Mouse (Mus musculus): Measurements from ENCODE around the gene Pink1. TPM values are rescaled to one million over a fixed set of nuclear protein-coding genes. Genes with fewer than 3 reads are reported as not detected.
A peak's percentile ranks its signal among the peaks of the same experiment; 100 is the strongest.
"Not testable (repeated sequence)": the region's sequence is repeated elsewhere in the genome, so short reads cannot be mapped to it uniquely, and the experiment has no call there.

The Pink1 gene
- polyA plus RNA-seq, 1 experiment from 2014 or later = 41.4 TPM

DNA sequence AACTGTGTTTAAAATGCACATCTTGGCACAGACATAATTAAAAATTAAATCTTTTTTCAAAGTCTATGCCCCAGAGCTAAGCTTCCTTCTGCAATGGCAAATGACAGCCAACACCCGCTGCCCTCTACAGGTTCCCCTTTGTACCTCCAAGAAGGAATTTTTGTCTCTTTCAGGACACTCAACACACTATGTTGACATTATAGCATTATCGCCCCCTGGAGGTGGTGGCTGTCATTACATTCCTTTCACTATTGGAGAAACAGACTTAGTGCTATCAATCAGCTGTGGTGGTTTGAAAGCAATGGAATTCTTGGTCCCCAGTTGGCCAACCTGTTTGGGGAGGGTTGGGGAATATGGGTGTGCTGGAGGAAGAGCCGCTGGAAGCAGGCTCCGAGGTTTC, 13.9 kb upstream of the Pink1 start:
- Histone ChIP-seq H3K9ac (no peak overlapping the region), H3K27me3 (replicated peaks) (no peaks in the 10 kb centered on the region), H3K36me3 (no peaks in the 10 kb centered on the region), H3K4me3 (replicated peaks) (no peak overlapping the region), H3K9me3 (no peaks in the 10 kb centered on the region), H3K4me1 (no peaks in the 10 kb centered on the region), H3K27ac (no peak overlapping the region), H3K4me2 (no peak overlapping the region)
- WGBS = 29% methylated on average over 4 of the region's 4 CpGs
- ATAC-seq (ENCODE audit: insufficient read depth, low FRiP score, low read depth) = no peak

GRCm38 (mm10) chr4:138337341-138337740, 11.2 kb upstream of the Pink1 start:
- no peak overlapping the region for H3K4me2 ChIP-seq
- H3K27ac ChIP-seq = no peak overlapping the region
- no peaks in the 10 kb centered on the region for H3K9me3 ChIP-seq
- no peaks in the 10 kb centered on the region for H3K4me1 ChIP-seq
- 52% methylated on average over 9 of the region's 9 CpGs for WGBS
- ATAC-seq (ENCODE audit: insufficient read depth, low FRiP score, low read depth) = no peak
- H3K9ac ChIP-seq = no peak overlapping the region
- H3K4me3 ChIP-seq (replicated peaks) = no peak overlapping the region
- H3K27me3 ChIP-seq (replicated peaks) = no peaks in the 10 kb centered on the region
- no peaks in the 10 kb centered on the region for H3K36me3 ChIP-seq

DNA sequence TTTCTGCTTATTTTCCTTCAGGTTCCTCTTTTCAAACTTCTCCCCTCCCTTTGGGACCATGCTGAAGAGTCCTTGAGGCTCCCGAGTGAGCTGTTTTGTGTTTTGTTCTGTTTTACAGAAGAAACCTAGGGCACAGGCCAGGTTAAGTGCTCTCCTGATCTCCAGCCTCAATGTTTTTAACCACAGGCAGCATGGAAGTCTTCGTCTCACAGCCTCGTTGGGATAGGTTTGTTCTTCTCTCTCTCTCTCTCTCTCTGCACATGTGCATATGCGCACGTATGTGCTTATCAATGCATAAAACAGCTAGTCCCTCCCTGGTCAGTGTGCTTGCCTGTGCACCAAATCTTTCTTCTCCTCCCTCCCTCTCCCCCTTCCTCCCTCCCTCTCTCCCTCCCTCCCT, 10.8 kb upstream of the Pink1 start:
- no peak for ATAC-seq (ENCODE audit: insufficient read depth, low FRiP score, low read depth)
- Histone ChIP-seq H3K4me3 (replicated peaks) (no peak overlapping the region), H3K9ac (no peak overlapping the region), H3K27ac (no peak overlapping the region), H3K36me3 (no peaks in the 10 kb centered on the region), H3K27me3 (replicated peaks) (no peaks in the 10 kb centered on the region), H3K4me1 (no peaks in the 10 kb centered on the region), H3K4me2 (no peak overlapping the region), H3K9me3 (no peaks in the 10 kb centered on the region)
- WGBS = 56% methylated on average over 5 of the region's 5 CpGs

DNA sequence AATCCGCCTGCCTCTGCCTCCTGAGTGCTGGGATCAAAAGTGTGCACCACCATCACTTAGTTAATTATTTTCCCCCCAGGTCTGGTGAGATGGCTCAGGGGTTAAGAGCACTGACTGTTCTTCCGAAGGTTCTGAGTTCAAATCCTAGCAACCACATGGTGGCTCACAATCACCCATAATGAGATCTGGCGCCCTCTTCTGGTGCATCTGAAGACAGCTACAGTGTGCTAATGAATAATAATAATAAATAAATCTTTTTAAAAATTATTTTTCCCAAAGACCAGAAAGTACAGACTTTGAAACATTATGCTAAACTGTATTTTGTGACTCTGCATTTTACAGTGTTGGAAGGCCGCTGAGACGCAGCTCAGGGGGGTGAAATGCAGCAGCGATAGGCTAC, 9.5 kb upstream of the Pink1 start:
- WGBS = 85% methylated on average over 6 of the region's 6 CpGs
- H3K27ac ChIP-seq = no peak overlapping the region
- H3K36me3 ChIP-seq = no peaks in the 10 kb centered on the region
- H3K9ac ChIP-seq = no peak overlapping the region
- no peak for ATAC-seq (ENCODE audit: insufficient read depth, low FRiP score, low read depth)
- no peak overlapping the region for H3K4me3 ChIP-seq (replicated peaks)
- no peaks in the 10 kb centered on the region for H3K27me3 ChIP-seq (replicated peaks)
- H3K9me3 ChIP-seq = no peaks in the 10 kb centered on the region
- no peaks in the 10 kb centered on the region for H3K4me1 ChIP-seq
- H3K4me2 ChIP-seq = no peak overlapping the region

DNA sequence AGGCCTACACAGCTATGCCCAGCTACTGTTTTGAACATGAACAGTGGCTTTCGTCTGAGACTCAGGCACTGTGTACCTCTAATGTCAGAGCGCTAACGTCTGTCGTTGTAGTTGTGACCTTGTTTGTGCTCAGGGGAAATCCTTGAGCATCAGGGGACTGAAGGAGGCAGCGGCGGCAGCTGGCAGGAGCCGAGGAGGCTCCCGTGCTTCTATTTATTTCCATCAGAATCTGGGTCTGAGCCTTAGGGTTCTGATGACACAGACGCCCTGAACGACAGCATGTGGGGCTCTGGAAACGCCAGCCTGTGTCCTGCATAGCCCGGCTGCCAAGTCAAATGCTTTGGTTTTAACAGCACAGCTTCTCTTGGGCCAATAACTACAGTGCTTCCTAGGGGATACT, 8.9 kb upstream of the Pink1 start:
- H3K4me3 ChIP-seq (replicated peaks) = no peak overlapping the region
- H3K27ac ChIP-seq = no peak overlapping the region
- no peak overlapping the region for H3K9ac ChIP-seq
- 81% methylated on average over 12 of the region's 12 CpGs for WGBS
- H3K4me2 ChIP-seq = no peak overlapping the region
- H3K36me3 ChIP-seq = no peaks in the 10 kb centered on the region
- no peaks in the 10 kb centered on the region for H3K4me1 ChIP-seq
- no peaks in the 10 kb centered on the region for H3K27me3 ChIP-seq (replicated peaks)
- H3K9me3 ChIP-seq = no peaks in the 10 kb centered on the region
- ATAC-seq (ENCODE audit: insufficient read depth, low FRiP score, low read depth) = no peak

DNA sequence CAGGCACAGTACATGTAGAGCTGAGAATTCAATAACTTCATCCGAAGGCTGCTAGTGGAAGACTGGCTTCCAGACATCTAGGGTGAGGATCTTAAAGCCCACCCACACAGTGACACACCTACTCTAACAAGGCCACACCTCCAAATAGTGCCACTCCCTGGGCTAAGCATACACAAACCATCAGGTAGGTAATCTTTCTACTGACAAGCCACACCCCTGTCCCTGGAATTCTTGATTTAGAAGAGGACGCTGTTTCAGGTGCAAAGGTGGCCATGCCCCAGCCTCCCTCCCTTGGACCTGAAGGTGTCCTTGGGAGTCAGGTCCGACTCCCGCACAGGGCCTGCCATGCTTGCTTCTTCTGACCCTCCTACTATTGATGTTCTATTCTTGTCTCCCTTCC, 7.0 kb upstream of the Pink1 start:
- H3K27me3 ChIP-seq (replicated peaks) = no peaks in the 10 kb centered on the region
- WGBS = 71% methylated on average over 4 of the region's 4 CpGs
- H3K9ac ChIP-seq = no peak overlapping the region
- H3K4me3 ChIP-seq (replicated peaks) = no peak overlapping the region
- peak; percentile 72 for ATAC-seq (ENCODE audit: insufficient read depth, low FRiP score, low read depth)
- H3K4me1 ChIP-seq = no peaks in the 10 kb centered on the region
- H3K4me2 ChIP-seq = no peak overlapping the region
- H3K9me3 ChIP-seq = no peaks in the 10 kb centered on the region
- H3K27ac ChIP-seq = no peak overlapping the region
- no peaks in the 10 kb centered on the region for H3K36me3 ChIP-seq

DNA sequence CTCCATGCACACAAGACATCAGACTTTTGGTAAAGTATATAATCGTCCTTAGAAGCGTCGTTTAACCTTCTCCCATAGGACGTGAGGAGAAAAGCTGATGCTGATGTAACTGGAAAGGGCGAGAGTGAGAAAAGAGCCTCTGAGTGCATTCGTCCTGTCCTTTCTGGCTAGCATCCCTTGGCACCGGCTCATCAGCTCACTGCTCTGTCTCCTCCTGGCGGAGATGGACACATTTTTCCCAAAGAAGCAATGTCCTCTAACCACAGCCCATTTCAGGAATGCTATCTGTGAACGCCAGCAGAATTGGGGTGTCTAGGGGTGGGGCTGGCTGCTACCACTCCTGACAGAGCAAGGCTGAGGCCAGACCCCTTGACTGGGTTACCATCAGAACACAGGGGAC, 5.5 kb upstream of the Pink1 start:
- no peaks in the 10 kb centered on the region for H3K36me3 ChIP-seq
- no peak overlapping the region for H3K27ac ChIP-seq
- no peak overlapping the region for H3K4me3 ChIP-seq (replicated peaks)
- ATAC-seq (ENCODE audit: insufficient read depth, low FRiP score, low read depth) = no peak
- WGBS = 77% methylated on average over 9 of the region's 9 CpGs
- no peak overlapping the region for H3K9ac ChIP-seq
- no peaks in the 10 kb centered on the region for H3K4me1 ChIP-seq
- H3K9me3 ChIP-seq = no peaks in the 10 kb centered on the region
- H3K27me3 ChIP-seq (replicated peaks) = no peaks in the 10 kb centered on the region
- no peak overlapping the region for H3K4me2 ChIP-seq

GRCm38 (mm10) chr4:138330264-138330671, 4.2 kb upstream of the Pink1 start:
- H3K9ac ChIP-seq = no peak overlapping the region
- H3K4me3 ChIP-seq (replicated peaks) = no peak overlapping the region
- H3K4me1 ChIP-seq = peaks cover 4% of the 10 kb centered on the region; the same call in 1 of the 2 replicates
- ATAC-seq (ENCODE audit: insufficient read depth, low FRiP score, low read depth) = no peak
- no peaks in the 10 kb centered on the region for H3K36me3 ChIP-seq
- H3K27me3 ChIP-seq (replicated peaks) = no peaks in the 10 kb centered on the region
- 17% methylated on average over 15 of the region's 15 CpGs for WGBS
- no peaks in the 10 kb centered on the region for H3K9me3 ChIP-seq
- H3K27ac ChIP-seq = no peak overlapping the region
- no peak overlapping the region for H3K4me2 ChIP-seq

DNA sequence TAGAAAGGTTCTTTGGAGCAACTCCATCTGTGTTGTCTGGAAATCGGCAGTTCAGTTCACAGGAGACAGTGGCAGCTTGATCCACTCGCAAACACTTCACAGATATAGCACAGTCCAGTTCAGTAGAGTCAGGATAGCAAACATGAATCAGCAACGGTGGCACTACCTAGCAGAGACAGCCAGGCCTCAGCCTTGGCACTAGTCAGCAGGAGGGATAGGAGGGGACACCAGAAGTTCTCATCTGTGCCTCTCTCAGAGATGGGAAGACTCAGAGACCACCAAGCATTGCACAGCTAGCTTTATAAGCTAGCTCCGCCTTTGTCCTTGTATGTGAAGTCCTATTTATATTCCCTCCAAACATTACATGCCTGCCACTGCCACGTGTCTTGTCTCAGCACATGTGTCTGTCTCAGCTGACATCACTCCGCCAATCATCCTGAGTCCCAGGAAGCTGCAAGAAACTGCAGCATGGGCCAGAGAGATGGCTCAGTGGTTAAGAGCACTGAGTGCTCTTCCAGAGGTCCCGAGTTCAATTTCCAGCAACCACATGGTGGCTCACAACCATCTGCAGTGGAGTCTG, 1.9 kb upstream of the Pink1 start:
- WGBS = 66% methylated on average over 7 of the region's 7 CpGs
- 0 out of 2 replicates have a peak overlapping the region, but pooled peaks have one; percentile 35 for H3K27ac ChIP-seq
- H3K4me3 ChIP-seq (replicated peaks) = peak overlapping the region; percentile 25
- ATAC-seq (ENCODE audit: insufficient read depth, low FRiP score, low read depth) = no peak
- no peaks in the 10 kb centered on the region for H3K9me3 ChIP-seq
- H3K4me1 ChIP-seq = peaks cover 16% of the 10 kb centered on the region
- H3K4me2 ChIP-seq = peak overlapping the region; percentile 36
- no peaks in the 10 kb centered on the region for H3K36me3 ChIP-seq
- no peaks in the 10 kb centered on the region for H3K27me3 ChIP-seq (replicated peaks)
- no peak overlapping the region for H3K9ac ChIP-seq

GRCm38 (mm10) chr4:138327155-138327554, 1.0 kb upstream of the Pink1 start:
- WGBS = 61% methylated on average over 9 of the region's 12 CpGs

GRCm38 (mm10) chr4:138325466-138326076, 536 bp downstream of the Pink1 start:
- Histone ChIP-seq H3K27me3 (replicated peaks) (no peaks in the 10 kb centered on the region), H3K36me3 (no peaks in the 10 kb centered on the region), H3K4me1 (peaks cover 20% of the 10 kb centered on the region), H3K27ac (peak overlapping the region; percentile 98), H3K4me2 (peak overlapping the region; percentile 69), H3K4me3 (replicated peaks) (peak overlapping the region; percentile 92), H3K9ac (peak overlapping the region; percentile 92), H3K9me3 (no peaks in the 10 kb centered on the region)
- WGBS = under 1% methylated on average over 45 of the region's 45 CpGs
- peak; percentile 91 for ATAC-seq (ENCODE audit: insufficient read depth, low FRiP score, low read depth)

More at GRCm38 (mm10) chr4:138327155-138327554, 1.0 kb upstream of the Pink1 start:
- H3K4me2 ChIP-seq; H3K36me3 ChIP-seq; H3K9me3 ChIP-seq; ATAC-seq (ENCODE audit: insufficient read depth, low FRiP score, low read depth); H3K27ac ChIP-seq; H3K9ac ChIP-seq; H3K4me3 ChIP-seq (replicated peaks); H3K27me3 ChIP-seq (replicated peaks): not testable (repeated sequence)
- peaks cover 16% of the 10 kb centered on the region for H3K4me1 ChIP-seq

GRCm38 (mm10) chr4:138324451-138324850, 1.7 kb downstream of the Pink1 start:
- 89% methylated on average over 3 of the region's 3 CpGs for WGBS
- peaks cover 20% of the 10 kb centered on the region for H3K4me1 ChIP-seq
- no peak overlapping the region for H3K4me2 ChIP-seq
- no peak overlapping the region for H3K9ac ChIP-seq
- H3K27ac ChIP-seq = peak overlapping the region; percentile 79; the same call in 1 of the 2 replicates
- ATAC-seq (ENCODE audit: insufficient read depth, low FRiP score, low read depth) = no peak
- no peak overlapping the region for H3K4me3 ChIP-seq (replicated peaks)
- no peaks in the 10 kb centered on the region for H3K36me3 ChIP-seq
- no peaks in the 10 kb centered on the region for H3K9me3 ChIP-seq
- H3K27me3 ChIP-seq (replicated peaks) = no peaks in the 10 kb centered on the region
